Mouse (Mus musculus) liver, embryonic 13.5 days (tissue): ENCODE measurements at regions not wholly inside any gene's neighbourhood (a gene's known extent, or its start where the extent isn't known, plus 50 kb on each side); places are given as distances from the start of the nearest gene placed in this dataset.

Experiments used
- ATAC-seq: fragments of 200-750 bp; cut with Nextera tagmentation; 2 replicates; pipeline ENCODE4 v1.8.0; 2017; ENCODE audit warnings: low read depth, mild to moderate bottlenecking, moderate number of reproducible peaks, moderate library complexity
- DNase-seq: peaks from one replicate; pipeline ENCODE4 v3.0.0; 2022
- H3K27ac ChIP-seq: fragments of 300-500 bp; sonication (generic); 2 replicates; pipeline ENCODE4 v1.5.1; 2015; ENCODE audit warnings: moderate library complexity, mild to moderate bottlenecking, inconsistent platforms
- H3K27me3 ChIP-seq: fragments of 300-500 bp; sonication (generic); 2 replicates; pipeline ENCODE4 v1.6.1; 2015; ENCODE audit warnings: mild to moderate bottlenecking, inconsistent platforms
- H3K36me3 ChIP-seq: fragments of 300-500 bp; sonication (generic); 2 replicates; pipeline ENCODE4 v1.6.1; 2015; ENCODE audit warnings: mild to moderate bottlenecking, inconsistent platforms
- H3K4me1 ChIP-seq: fragments of 300-500 bp; sonication (generic); replicated peaks from 2 replicates; pipeline ENCODE4 v1.6.1; 2015; ENCODE audit warnings: inconsistent platforms
- H3K4me2 ChIP-seq: fragments of 300-500 bp; sonication (generic); 2 replicates; pipeline ENCODE4 v1.6.1; 2015; ENCODE audit warnings: inconsistent platforms, mild to moderate bottlenecking, moderate library complexity
- H3K4me3 ChIP-seq: fragments of 300-500 bp; sonication (generic); replicated peaks from 2 replicates; pipeline ENCODE4 v1.5.1; 2015; ENCODE audit warnings: mild to moderate bottlenecking, inconsistent platforms
- H3K9ac ChIP-seq: fragments of 300-500 bp; sonication (generic); 2 replicates; pipeline ENCODE4 v1.6.1; 2015; ENCODE audit warnings: mild to moderate bottlenecking, inconsistent platforms
- H3K9me3 ChIP-seq: fragments of 300-500 bp; sonication (generic); replicated peaks from 2 replicates; pipeline ENCODE4 v1.6.1; 2016; ENCODE audit warnings: inconsistent platforms
- WGBS: fragments of 180-500 bp; shearing (Covaris S2); methylation state at CpG from one replicate; pipeline ENCODE4 v1.1.7; 2015; ENCODE audit not compliant: insufficient replicate concordance; 5-methylcytosine and 5-hydroxymethylcytosine counted together

DNA sequence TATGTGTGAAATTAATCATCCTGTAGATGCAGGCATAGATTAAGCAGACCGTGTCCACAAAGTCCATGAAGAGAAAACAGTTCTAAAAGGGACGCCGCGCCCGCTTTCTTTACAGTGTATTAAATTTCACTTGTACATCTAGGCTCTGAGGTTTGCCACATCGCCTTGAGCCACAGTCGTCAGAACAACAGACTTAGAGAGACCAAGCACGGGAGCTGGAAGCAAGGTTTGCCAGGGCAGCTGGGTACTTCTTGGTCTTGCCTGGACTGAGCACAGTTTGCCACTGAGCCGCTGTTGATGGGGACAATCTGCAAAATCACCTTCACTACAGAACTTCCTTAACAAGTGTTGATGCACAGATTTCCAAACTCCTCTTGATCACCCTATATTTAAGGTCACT, 998.6 kb downstream of the Adgrl2 start:
- Histone ChIP-seq H3K4me2 (no peak overlapping the region), H3K9me3 (no peaks in the 10 kb centered on the region), H3K9ac (no peak overlapping the region), H3K4me3 (no peak overlapping the region), H3K27ac (no peak overlapping the region), H3K27me3 (no peaks in the 10 kb centered on the region), H3K36me3 (no peaks in the 10 kb centered on the region), H3K4me1 (no peaks in the 10 kb centered on the region)
- no peak for ATAC-seq
- DNase-seq, result no peak
- WGBS, result 73% methylated on average over 9 of the region's 9 CpGs

DNA sequence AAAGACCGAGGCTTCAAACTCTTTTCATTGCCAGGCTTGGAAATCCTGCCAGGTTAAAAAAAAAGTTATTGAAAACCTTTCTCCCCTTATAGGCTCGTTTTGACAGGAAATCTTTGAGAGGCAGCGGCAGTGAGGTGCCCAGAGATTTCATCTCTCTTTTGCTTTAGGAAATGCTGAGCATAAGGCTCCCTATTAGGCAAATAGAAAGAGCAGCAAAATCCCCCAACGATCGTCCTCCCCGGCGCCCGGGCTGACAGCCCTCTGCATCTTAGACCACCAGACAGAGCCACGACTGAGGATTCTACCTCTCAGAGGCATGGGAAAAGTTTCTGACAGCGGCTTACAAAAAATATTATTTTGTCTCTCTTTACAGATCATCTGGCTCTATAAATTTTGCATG, 999.5 kb downstream of the Adgrl2 start:
- H3K4me2 ChIP-seq, result no peak overlapping the region
- ATAC-seq, result no peak

DNA sequence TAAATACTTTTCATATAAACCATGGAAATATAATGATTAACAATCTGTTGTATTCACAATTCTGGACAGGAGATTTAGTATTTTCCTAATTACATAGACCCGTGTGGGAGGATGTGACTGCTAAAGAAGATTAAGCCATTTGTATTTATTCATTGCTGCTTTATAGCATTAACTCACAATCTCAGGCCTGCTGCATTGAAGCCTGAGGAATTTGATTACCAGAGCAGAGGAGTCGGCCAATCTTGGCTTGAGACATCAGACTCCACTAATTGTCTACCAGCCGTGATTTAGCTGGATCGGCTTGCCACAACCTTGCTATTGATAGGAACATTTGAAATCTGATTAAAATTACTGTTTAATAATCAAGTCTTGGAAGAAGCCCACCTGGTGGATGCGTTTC, 1007.5 kb downstream of the Adgrl2 start:
- H3K9me3 ChIP-seq, result no peaks in the 10 kb centered on the region
- no peaks in the 10 kb centered on the region for H3K27me3 ChIP-seq

More for the DNA sequence above, 999.5 kb downstream of the Adgrl2 start:
- H3K27ac ChIP-seq, result no peak overlapping the region
- WGBS, result 59% methylated on average over 10 of the region's 10 CpGs
- H3K9me3 ChIP-seq, result no peaks in the 10 kb centered on the region
- H3K36me3 ChIP-seq, result no peaks in the 10 kb centered on the region
- no peaks in the 10 kb centered on the region for H3K4me1 ChIP-seq
- DNase-seq, result no peak
- no peak overlapping the region for H3K9ac ChIP-seq
- no peaks in the 10 kb centered on the region for H3K27me3 ChIP-seq
- H3K4me3 ChIP-seq, result no peak overlapping the region

DNA sequence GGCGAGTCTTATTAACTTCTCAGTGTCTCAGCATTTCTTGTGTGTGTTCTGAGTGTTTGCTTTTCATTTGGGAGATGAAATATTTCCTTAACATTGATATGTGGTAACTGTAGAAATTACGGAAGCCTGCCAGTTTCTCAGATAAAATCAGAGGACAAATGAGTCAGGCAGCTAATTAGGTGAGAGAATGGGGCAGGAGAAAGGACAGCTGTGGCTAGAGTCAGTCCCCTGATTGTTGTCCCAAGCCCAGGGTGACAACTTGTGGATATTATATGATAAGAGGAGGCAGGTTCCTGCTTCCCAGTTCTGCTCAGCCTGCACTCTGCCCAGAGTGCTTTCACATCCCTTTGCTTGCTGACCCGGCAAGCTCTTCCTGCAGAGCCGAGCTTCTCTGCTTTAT, 1008.7 kb downstream of the Adgrl2 start:
- no peaks in the 10 kb centered on the region for H3K27me3 ChIP-seq
- H3K9me3 ChIP-seq, result no peaks in the 10 kb centered on the region
- H3K4me1 ChIP-seq, result no peaks in the 10 kb centered on the region
- no peak overlapping the region for H3K9ac ChIP-seq
- DNase-seq, result no peak
- no peak for ATAC-seq
- H3K36me3 ChIP-seq, result no peaks in the 10 kb centered on the region
- H3K4me3 ChIP-seq, result no peak overlapping the region
- no peak overlapping the region for H3K4me2 ChIP-seq
- H3K27ac ChIP-seq, result no peak overlapping the region
- 51% methylated on average over 4 of the region's 4 CpGs for WGBS

More for the DNA sequence above, 1007.5 kb downstream of the Adgrl2 start:
- ATAC-seq, result no peak
- Histone ChIP-seq H3K4me3 (no peak overlapping the region), H3K9ac (no peak overlapping the region), H3K4me2 (no peak overlapping the region), H3K27ac (no peak overlapping the region), H3K4me1 (no peaks in the 10 kb centered on the region), H3K36me3 (no peaks in the 10 kb centered on the region)
- DNase-seq, result no peak
- 71% methylated on average over 5 of the region's 5 CpGs for WGBS

DNA sequence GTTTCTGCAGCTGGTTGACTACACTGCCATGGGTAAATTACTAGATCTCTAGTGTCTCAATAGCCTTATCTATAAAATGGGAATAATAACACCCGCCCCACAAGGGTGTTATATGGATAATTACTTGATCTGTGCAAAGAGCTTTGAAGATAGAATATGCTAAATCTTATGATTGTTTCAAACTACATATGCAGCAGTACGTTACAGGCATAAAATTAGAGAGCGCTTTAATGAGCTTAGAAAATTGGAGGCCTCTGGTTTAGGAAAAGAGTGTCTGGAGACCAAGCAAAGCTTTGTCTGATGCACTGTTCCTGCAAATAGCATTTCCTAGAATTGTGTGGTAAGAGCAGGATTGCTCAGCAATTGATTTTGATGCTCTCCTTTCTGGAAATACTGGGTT, 1013.8 kb downstream of the Adgrl2 start:
- 70% methylated on average over 3 of the region's 3 CpGs for WGBS
- Histone ChIP-seq H3K4me1 (no peaks in the 10 kb centered on the region), H3K4me2 (no peak overlapping the region), H3K27ac (no peak overlapping the region), H3K9ac (no peak overlapping the region), H3K27me3 (no peaks in the 10 kb centered on the region), H3K4me3 (no peak overlapping the region), H3K36me3 (no peaks in the 10 kb centered on the region), H3K9me3 (no peaks in the 10 kb centered on the region)
- DNase-seq (no peak), ATAC-seq (no peak)

DNA sequence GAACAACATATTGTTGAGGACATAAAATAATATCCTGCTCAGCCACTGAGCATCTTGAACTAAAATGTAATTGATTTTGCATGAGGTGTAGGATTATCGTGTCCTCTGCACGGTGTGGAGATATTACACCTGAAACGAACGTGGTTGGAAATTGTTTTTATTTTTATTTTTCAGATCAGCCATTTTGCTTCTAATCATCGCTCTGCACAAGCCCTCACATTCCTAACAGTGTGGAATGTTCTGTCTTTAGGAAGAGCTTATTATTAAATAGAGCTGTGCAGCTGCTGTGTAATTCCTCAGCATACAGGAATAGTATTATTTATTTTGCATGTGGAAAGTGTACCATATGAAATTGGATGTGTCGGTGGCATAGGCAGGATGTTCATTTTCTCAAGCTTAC, 1014.3 kb downstream of the Adgrl2 start:
- ATAC-seq, result no peak
- Histone ChIP-seq H3K4me1 (no peaks in the 10 kb centered on the region), H3K4me2 (no peak overlapping the region), H3K27ac (no peak overlapping the region), H3K9me3 (no peaks in the 10 kb centered on the region), H3K36me3 (no peaks in the 10 kb centered on the region), H3K9ac (no peak overlapping the region), H3K4me3 (no peak overlapping the region), H3K27me3 (no peaks in the 10 kb centered on the region)
- WGBS, result 78% methylated on average over 6 of the region's 6 CpGs
- no peak for DNase-seq

DNA sequence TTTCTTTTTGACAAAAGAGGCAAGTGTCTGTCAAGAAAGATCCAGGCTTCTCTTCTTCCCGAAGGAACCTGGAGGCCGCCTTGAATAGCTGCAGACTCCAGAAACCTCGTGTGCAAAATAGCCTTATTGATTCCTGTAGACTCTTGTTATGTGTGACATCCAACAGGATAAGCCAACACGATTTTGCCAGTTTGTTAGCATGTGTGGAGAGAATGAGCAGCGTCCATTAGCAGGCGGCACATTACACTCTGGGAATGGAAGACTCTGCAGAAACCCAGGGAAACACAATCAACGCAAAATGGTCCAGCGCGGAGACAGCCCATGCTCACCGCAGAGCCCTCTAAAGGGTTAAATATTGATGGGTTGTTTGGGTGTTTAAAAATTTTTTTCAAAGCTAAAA, 1014.9 kb downstream of the Adgrl2 start:
- Histone ChIP-seq H3K4me2 (no peak overlapping the region), H3K9me3 (no peaks in the 10 kb centered on the region), H3K27ac (no peak overlapping the region), H3K9ac (no peak overlapping the region), H3K36me3 (no peaks in the 10 kb centered on the region), H3K4me3 (no peak overlapping the region), H3K27me3 (no peaks in the 10 kb centered on the region), H3K4me1 (no peaks in the 10 kb centered on the region)
- DNase-seq (no peak), ATAC-seq (no peak)
- 72% methylated on average over 10 of the region's 10 CpGs for WGBS

DNA sequence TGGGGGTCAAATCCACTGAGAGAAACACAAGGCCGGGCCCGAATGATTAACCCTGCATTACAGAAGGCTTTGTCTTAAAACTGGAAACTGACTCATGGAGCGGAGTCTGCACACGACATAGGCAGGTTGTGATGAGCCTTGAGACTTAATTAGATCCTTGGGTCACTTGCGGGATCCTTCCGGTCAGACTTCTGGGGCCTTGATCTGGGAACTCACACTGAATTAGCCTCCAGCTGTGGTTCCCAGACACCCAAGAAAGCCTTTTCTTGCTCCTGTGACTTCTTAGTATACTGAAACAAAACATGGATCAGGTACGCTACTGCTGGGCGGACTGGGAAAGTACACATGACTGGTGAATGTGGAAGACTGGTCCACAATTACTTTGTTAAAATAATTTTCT, 1015.8 kb downstream of the Adgrl2 start:
- Histone ChIP-seq H3K36me3 (no peaks in the 10 kb centered on the region), H3K4me1 (no peaks in the 10 kb centered on the region), H3K27ac (no peak overlapping the region), H3K27me3 (no peaks in the 10 kb centered on the region), H3K9me3 (no peaks in the 10 kb centered on the region), H3K4me3 (no peak overlapping the region), H3K4me2 (no peak overlapping the region), H3K9ac (no peak overlapping the region)
- ATAC-seq (no peak), DNase-seq (no peak)
- 68% methylated on average over 8 of the region's 8 CpGs for whole genome bisulfite sequencing

DNA sequence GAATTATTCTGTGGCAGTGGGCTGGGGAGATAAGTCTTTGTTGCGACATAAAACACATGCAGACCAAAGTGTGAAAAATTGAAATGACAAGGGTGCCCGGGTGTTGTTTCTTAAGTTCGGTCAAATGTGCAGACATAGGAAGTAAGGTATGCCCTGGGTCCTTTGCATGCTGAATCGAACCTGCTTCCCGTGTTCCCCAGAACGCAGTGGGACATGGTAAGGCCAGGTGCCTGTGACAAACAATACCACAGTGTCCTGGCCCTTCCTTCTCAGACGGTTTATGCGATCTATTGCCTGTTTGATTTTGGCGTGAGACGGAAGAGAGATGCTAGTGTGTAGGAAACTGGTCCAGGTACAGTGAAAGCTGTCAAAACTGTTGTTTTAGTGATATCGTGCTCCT, 1022.1 kb downstream of the Adgrl2 start:
- Histone ChIP-seq H3K4me1 (no peaks in the 10 kb centered on the region), H3K9me3 (no peaks in the 10 kb centered on the region), H3K27me3 (no peaks in the 10 kb centered on the region), H3K4me2 (no peak overlapping the region), H3K4me3 (no peak overlapping the region), H3K36me3 (no peaks in the 10 kb centered on the region), H3K27ac (no peak overlapping the region), H3K9ac (no peak overlapping the region)
- 78% methylated on average over 11 of the region's 11 CpGs for WGBS
- ATAC-seq, result no peak
- DNase-seq, result no peak

DNA sequence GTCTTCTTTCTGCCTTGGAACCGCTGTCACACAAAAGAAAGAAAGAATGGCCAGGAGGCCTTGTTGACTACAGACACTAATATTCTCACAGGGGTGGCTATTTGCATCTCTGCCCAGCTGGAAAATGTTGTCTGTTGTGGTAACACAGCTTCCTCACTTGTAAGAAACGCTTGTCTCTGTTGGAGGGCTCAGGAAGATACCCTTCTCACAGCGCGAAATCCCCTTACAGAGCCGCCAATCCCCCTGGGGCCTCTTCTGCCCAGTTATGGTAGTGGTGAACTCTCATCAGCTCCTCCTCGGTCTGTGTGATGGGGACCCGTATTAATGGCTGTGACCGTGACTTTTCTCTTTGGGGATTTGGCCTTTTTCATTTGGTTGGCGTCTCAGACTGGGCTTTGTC, 1022.5 kb downstream of the Adgrl2 start:
- Histone ChIP-seq H3K9ac (no peak overlapping the region), H3K4me3 (no peak overlapping the region), H3K4me1 (no peaks in the 10 kb centered on the region), H3K36me3 (no peaks in the 10 kb centered on the region), H3K4me2 (no peak overlapping the region), H3K27ac (no peak overlapping the region), H3K9me3 (no peaks in the 10 kb centered on the region), H3K27me3 (no peaks in the 10 kb centered on the region)
- WGBS, result 65% methylated on average over 9 of the region's 9 CpGs
- no peak for DNase-seq
- ATAC-seq, result no peak

DNA sequence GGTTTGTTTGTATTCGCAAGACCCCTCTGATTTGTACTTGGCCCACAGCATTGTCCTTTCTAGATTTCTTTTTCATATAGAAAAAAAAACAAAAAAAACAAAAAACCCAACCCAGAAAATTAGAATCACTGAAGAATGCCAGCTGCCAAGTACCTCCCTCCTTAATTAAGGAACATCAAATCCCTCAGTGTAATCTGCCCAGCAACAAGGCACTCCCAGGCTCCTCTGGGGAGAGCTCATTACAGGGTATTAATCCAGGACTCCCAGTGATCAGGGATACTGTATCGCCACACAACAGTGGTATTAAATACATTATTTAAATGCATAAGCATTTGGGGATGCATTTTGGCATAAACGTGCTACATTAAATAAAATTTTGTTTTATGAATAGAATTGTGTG, 1023.1 kb downstream of the Adgrl2 start:
- no peaks in the 10 kb centered on the region for H3K9me3 ChIP-seq
- no peak overlapping the region for H3K4me2 ChIP-seq
- no peak overlapping the region for H3K9ac ChIP-seq
- H3K36me3 ChIP-seq, result no peaks in the 10 kb centered on the region
- no peak overlapping the region for H3K27ac ChIP-seq
- H3K27me3 ChIP-seq, result no peaks in the 10 kb centered on the region
- H3K4me1 ChIP-seq, result no peaks in the 10 kb centered on the region
- DNase-seq, result no peak
- ATAC-seq, result no peak
- H3K4me3 ChIP-seq, result no peak overlapping the region
- WGBS, result 78% methylated on average over 3 of the region's 3 CpGs

DNA sequence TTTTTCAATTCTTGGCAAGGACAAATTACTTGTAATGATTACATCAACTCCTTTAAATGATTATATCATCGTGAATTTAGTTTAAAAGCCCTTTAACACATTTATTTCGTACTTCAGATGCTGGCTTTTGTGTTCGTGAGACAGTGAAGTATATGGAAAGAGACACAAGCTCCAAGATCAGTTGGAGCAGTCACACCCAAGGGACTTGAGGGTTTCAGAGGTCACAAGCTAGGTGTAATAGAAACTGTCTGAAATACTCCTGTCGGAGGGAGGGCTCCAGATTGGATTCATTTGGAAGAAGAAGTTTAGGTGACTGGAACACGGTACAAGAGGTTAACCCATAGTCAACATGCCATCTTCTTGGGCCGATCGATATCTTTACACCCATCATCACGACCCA, 1023.5 kb downstream of the Adgrl2 start:
- no peak overlapping the region for H3K9ac ChIP-seq
- no peaks in the 10 kb centered on the region for H3K9me3 ChIP-seq
- H3K4me1 ChIP-seq, result no peaks in the 10 kb centered on the region
- no peak overlapping the region for H3K4me2 ChIP-seq
- DNase-seq (no peak), ATAC-seq (no peak)
- no peak overlapping the region for H3K4me3 ChIP-seq
- H3K27ac ChIP-seq, result no peak overlapping the region
- no peaks in the 10 kb centered on the region for H3K27me3 ChIP-seq
- WGBS, result 67% methylated on average over 8 of the region's 8 CpGs
- H3K36me3 ChIP-seq, result no peaks in the 10 kb centered on the region

DNA sequence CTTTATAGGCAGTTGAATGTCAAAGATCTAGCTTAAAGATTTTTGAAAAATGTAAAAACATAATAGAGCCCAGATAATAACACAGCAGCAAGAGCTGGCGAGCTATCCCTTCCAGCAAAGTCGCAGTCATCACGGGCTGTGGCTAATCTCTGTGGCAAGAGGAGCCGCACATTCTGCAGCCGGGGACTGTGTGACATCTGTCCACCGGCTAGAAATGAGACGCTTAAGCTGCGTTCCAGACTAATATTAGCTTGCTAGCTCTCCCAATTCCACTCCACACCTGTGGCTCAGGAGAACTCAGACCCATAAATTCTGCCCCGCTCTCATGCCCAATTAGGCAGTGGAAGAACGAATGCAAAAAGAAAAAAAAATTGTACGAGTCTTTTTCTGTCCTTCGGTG, 1024.0 kb downstream of the Adgrl2 start:
- ATAC-seq (no peak), DNase-seq (no peak)
- 77% methylated on average over 12 of the region's 12 CpGs for WGBS
- H3K27me3 ChIP-seq, result no peaks in the 10 kb centered on the region
- H3K4me3 ChIP-seq, result no peak overlapping the region
- no peaks in the 10 kb centered on the region for H3K36me3 ChIP-seq
- no peak overlapping the region for H3K4me2 ChIP-seq
- H3K9ac ChIP-seq, result no peak overlapping the region
- H3K9me3 ChIP-seq, result no peaks in the 10 kb centered on the region
- H3K4me1 ChIP-seq, result no peaks in the 10 kb centered on the region
- no peak overlapping the region for H3K27ac ChIP-seq
